Mouse (Mus musculus) G1E (cell line): Measurements from ENCODE around the gene Akt2. TPM values are rescaled to one million over a fixed set of nuclear protein-coding genes. Genes with fewer than 3 reads are reported as not detected.

ENCODE experiments used
- ATAC-seq: 2 replicates; pipeline ENCODE4 v1.8.0; 2016; ENCODE audit warnings: mild to moderate bottlenecking; ENCODE audit not compliant: insufficient number of reproducible peaks, poor library complexity, low FRiP score, severe bottlenecking; ENCODE audit errors: extremely low read depth
- DNase-seq: peaks from one replicate; pipeline ENCODE4 v3.0.0; 2012; ENCODE audit warnings: low spot score
- H3K27me3 ChIP-seq: 2 replicates; pipeline ENCODE4 v1.6.1; 2012; ENCODE audit warnings: mild to moderate bottlenecking, low read length, inconsistent platforms; ENCODE audit not compliant: insufficient read depth
- H3K36me3 ChIP-seq: replicated peaks from 2 replicates; pipeline ENCODE3; 2012; ENCODE audit warnings: mild to moderate bottlenecking, inconsistent platforms
- H3K4me1 ChIP-seq: 2 replicates; pipeline ENCODE4 v1.6.1; 2012; ENCODE audit warnings: low read depth, low read length, inconsistent platforms, mixed read lengths; ENCODE audit not compliant: insufficient read depth
- H3K4me3 ChIP-seq: 2 replicates; pipeline ENCODE4 v1.5.1; 2012; ENCODE audit warnings: low read depth, mild to moderate bottlenecking, inconsistent platforms, low read length, moderate library complexity, mixed read lengths
- H3K9me3 ChIP-seq: replicated peaks from 2 replicates; pipeline ENCODE4 v1.6.1; 2012; ENCODE audit warnings: inconsistent platforms
- CTCF ChIP-seq: IDR thresholded peaks from 2 replicates; pipeline ENCODE4 v1.5.1; 2012; ENCODE audit warnings: low read depth, low read length, inconsistent platforms, mixed read lengths
- GATA1 ChIP-seq: IDR thresholded peaks from 2 replicates; pipeline ENCODE4 v1.6.1; 2012; ENCODE audit warnings: borderline replicate concordance, low read length, inconsistent platforms, mixed read lengths
- GATA2 ChIP-seq: IDR thresholded peaks from 2 replicates; pipeline ENCODE4 v1.6.1; 2012; ENCODE audit warnings: low read depth, low read length, inconsistent platforms, borderline replicate concordance
- POLR2AphosphoS5 ChIP-seq: IDR thresholded peaks from 2 replicates; pipeline ENCODE4 v1.6.1; 2012; ENCODE audit warnings: low read depth, low read length, inconsistent platforms; ENCODE audit not compliant: insufficient replicate concordance
- TAL1 ChIP-seq: conservative IDR thresholded peaks from 2 replicates; pipeline ENCODE4 v1.6.1; 2012; ENCODE audit warnings: low read depth, low read length, inconsistent platforms, mixed read lengths
- polyA plus RNA-seq: library from polyadenylated mRNA; stranded (reverse); fragments of >175 nt; gene quantifications from 2 replicates; pipeline ENCODE4 v1.2.3, GENCODE M21; 2012
- total RNA-seq, 2 experiments: library from RNA; stranded (forward) in 1 of 2; stranded (reverse) in 1 of 2; fragments of 200-1000 nt in 1 of 2; fragments of >200 nt in 1 of 2; fragmentation: Nextera tagmentation in 1 of 2; gene quantifications; 2 replicates each; pipeline ENCODE4 v1.2.3; 2014 to 2017

Akt2 gene
- total and polyA plus RNA-seq, 3 experiments = 41.7 to 69.0 (median 52.4) TPM

GRCm38 (mm10) chr7:27610370-27610769 is 19.0 kb downstream of the Akt2 start:
- H3K4me1 ChIP-seq = peaks cover 28% of the 10 kb centered on the region

GRCm38 (mm10) chr7:27610871-27611270 is 19.5 kb downstream of the Akt2 start:
- no peak for ATAC-seq
- Histone ChIP-seq H3K9me3 (no peaks in the 10 kb centered on the region), H3K4me3 (no peak overlapping the region), H3K27me3 (no peaks in the 10 kb centered on the region), H3K4me1 (peaks cover 23% of the 10 kb centered on the region), H3K36me3 (peaks cover 91% of the 10 kb centered on the region)
- TF ChIP-seq GATA1 (no peak), TAL1 (no peak)
- no peak for DNase-seq

More at GRCm38 (mm10) chr7:27610370-27610769, 19.0 kb downstream of the Akt2 start:
- Histone ChIP-seq H3K9me3 (no peaks in the 10 kb centered on the region), H3K36me3 (peaks cover 92% of the 10 kb centered on the region), H3K27me3 (no peaks in the 10 kb centered on the region), H3K4me3 (no peak overlapping the region)
- no peak for ATAC-seq
- TF ChIP-seq TAL1 (no peak), POLR2AphosphoS5 (no peak), GATA2 (no peak), GATA1 (no peak), CTCF (no peak)
- no peak for DNase-seq

DNA sequence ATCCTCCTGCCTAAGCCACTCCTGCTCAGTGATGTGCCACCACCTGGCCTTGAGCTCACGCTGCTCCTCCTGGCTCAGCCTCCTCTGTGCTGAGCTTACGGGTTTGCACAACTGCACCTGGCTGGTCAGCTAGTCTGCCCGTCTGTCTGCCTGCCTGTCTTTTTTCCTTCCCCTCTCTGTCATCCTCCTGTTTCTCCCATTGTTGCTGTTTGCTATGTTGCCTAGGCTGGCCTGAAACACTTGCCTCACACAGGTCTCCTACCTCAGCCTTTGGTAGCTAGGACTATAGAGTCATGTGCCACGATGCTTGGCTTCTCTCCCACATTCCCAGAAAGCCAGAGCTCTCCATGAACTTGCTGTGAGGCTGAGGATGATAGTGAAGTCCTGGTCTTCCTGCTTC is 21.6 kb downstream of the Akt2 start:
- no peak overlapping the region for H3K4me3 ChIP-seq

DNA sequence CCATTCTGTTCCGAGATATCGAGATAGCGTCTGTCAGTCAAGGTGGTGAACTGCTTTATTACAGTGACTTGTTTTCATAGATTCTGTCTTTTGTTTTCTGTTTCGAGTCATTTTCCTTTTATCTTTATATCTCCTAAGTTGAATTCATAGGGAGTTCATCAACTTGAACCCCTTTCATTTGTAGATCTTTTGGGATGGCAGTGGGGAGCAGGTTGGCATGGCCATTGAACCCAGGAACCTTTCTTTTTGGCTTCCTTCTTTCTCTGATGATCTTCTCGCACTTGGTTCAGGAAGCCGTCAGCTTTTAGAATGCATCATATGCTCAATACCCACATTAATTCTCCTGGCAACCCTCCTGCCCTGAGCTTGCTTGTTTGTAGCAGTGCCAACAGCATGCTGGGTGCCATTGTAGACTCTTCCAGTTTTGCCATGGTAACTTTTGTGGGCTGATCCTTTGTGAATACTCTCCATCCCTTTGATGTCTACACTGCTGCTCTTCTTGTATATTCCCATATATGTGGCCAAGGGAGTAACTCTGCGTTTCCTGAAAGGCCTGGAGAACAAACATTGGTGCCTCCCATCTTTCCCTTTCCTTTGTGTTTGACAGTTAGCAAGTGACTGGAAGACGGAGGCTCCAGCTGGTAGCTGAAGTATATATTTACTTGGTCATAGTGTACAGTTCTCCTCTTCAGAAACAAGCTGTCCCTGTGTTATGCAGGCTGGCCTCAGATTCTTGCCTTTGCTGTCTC is 22.6 kb downstream of the Akt2 start:
- DNase-seq (no peak), ATAC-seq (no peak)
- Histone ChIP-seq H3K4me1 (peaks cover 5% of the 10 kb centered on the region; the same call in 1 of the 2 replicates), H3K27me3 (no peaks in the 10 kb centered on the region), H3K9me3 (no peaks in the 10 kb centered on the region), H3K4me3 (no peak overlapping the region), H3K36me3 (peaks cover 91% of the 10 kb centered on the region)
- TF ChIP-seq CTCF = no peak
- TF ChIP-seq GATA2 = no peak
- no peak for TF ChIP-seq POLR2AphosphoS5
- TF ChIP-seq GATA1 = no peak
- TF ChIP-seq TAL1 = no peak

More for the DNA sequence above, 21.6 kb downstream of the Akt2 start:
- no peaks in the 10 kb centered on the region for H3K9me3 ChIP-seq
- DNase-seq = no peak
- H3K36me3 ChIP-seq = peaks cover 91% of the 10 kb centered on the region
- no peak for ATAC-seq
- no peaks in the 10 kb centered on the region for H3K27me3 ChIP-seq
- TF ChIP-seq CTCF (no peak), TAL1 (no peak), POLR2AphosphoS5 (no peak), GATA1 (no peak), GATA2 (no peak)
- peaks cover 5% of the 10 kb centered on the region; the same call in 1 of the 2 replicates for H3K4me1 ChIP-seq

GRCm38 (mm10) chr7:27621028-27621427 is 29.7 kb downstream of the Akt2 start:
- no peak for TF ChIP-seq CTCF
- no peak for TF ChIP-seq TAL1
- TF ChIP-seq POLR2AphosphoS5 = no peak
- TF ChIP-seq GATA1 = no peak
- no peak for TF ChIP-seq GATA2
- Histone ChIP-seq H3K36me3 (peaks cover 99% of the 10 kb centered on the region), H3K4me3 (no peak overlapping the region), H3K9me3 (no peaks in the 10 kb centered on the region), H3K4me1 (no peaks in the 10 kb centered on the region), H3K27me3 (no peaks in the 10 kb centered on the region)
- DNase-seq = no peak
- ATAC-seq = no peak

DNA sequence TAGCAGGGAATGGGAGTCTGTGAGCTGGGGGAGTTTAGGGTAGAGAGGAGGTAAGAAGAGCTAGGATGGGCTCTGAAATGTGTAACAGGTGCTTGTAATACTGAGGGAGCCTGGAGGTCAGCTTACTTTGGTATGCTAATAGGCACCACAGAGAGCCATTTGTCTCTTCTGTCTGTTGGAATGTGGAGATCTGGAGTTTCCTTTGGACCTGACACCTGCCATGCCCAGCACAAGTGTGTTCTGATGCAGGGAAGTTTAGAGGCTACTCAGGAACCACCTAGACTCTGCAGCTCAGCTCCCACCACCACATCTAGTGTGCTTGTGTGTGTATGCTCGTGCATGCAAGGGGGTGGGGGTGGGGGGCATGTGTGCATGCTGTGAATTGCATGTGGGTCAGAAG is 30.9 kb downstream of the Akt2 start:
- Histone ChIP-seq H3K36me3 (peaks cover 99% of the 10 kb centered on the region), H3K4me1 (no peaks in the 10 kb centered on the region), H3K4me3 (no peak overlapping the region), H3K27me3 (no peaks in the 10 kb centered on the region), H3K9me3 (no peaks in the 10 kb centered on the region)
- DNase-seq = no peak
- ATAC-seq = no peak
- no peak for TF ChIP-seq GATA2
- no peak for TF ChIP-seq CTCF
- no peak for TF ChIP-seq POLR2AphosphoS5
- TF ChIP-seq GATA1 = no peak
- TF ChIP-seq TAL1 = no peak

- H3K27me3 ChIP-seq = no peaks in the 10 kb centered on the region
- no peak overlapping the region for H3K4me3 ChIP-seq
- TF ChIP-seq GATA2 (no peak), GATA1 (no peak), POLR2AphosphoS5 (no peak), TAL1 (no peak)
- peaks cover 99% of the 10 kb centered on the region for H3K36me3 ChIP-seq
- H3K9me3 ChIP-seq = no peaks in the 10 kb centered on the region
- no peak for DNase-seq
- no peak for ATAC-seq
- H3K4me1 ChIP-seq = no peaks in the 10 kb centered on the region
These were observed 33.6 kb downstream of the Akt2 start for GRCm38 (mm10) chr7:27624967-27625366.
